Mouse (Mus musculus): Measurements from ENCODE around the gene St3gal3. TPM values are rescaled to one million over a fixed set of nuclear protein-coding genes. Genes with fewer than 3 reads are reported as not detected.

Gene St3gal3
- polyA plus RNA-seq, 1 experiment from 2014 or later, result 7.6 TPM

DNA sequence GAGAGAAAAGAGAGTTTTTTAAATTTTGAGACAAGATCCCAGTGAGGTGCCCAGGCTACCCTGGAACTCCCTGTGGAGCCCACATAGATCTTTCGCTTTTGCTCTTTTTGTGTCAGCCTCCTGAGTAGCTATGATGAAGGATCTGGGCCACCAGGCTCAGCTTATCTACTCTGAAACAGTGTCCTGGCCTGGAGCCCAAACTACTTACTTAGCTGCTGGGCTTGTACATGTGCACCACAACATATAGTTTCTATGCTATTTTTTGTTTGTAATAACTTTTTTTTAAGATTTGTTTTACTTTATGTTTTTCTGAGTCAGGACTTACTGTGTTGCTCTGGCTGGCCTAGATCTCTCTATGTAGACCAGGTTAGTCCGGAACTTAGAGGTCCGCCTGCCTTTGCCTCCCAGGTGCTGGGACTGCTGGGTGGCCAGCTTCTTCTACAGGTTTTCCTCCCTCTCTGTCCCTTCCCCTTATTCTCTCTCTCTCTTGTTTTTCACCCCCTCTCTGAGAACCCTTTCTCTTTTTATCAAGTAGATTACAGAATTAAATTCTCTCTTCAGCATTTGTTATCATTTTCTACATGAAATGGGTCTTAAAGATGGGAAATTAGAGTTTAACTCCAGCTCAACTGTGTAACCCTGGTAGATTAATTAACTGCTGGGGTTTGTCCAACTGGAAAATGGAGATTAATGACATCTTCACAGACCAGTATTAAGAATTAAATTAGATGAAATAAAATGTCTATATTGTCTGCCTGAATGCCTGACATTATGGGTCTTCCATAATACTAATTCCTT, 29.3 kb downstream of the St3gal3 start:
- DNase-seq (ENCODE audit: low spot score) (no peak), ATAC-seq (replicated peaks; ENCODE audit: low FRiP score) (no peak)
- no peak overlapping the region for H3K27ac ChIP-seq (ENCODE audit: low read depth, low read length)
- no peak overlapping the region for H3K4me2 ChIP-seq (ENCODE audit: low read depth, low read length, severe bottlenecking)
- WGBS, result 94% methylated on average over 3 of the region's 3 CpGs
- H3K27me3 ChIP-seq (ENCODE audit: control insufficient read depth, insufficient read depth, low read length), result no peaks in the 10 kb centered on the region
- no peaks in the 10 kb centered on the region for H3K36me3 ChIP-seq (ENCODE audit: control insufficient read depth, insufficient read depth, low read length)
- no peak overlapping the region for H3K4me3 ChIP-seq (ENCODE audit: low read depth, low read length)
- H3K4me1 ChIP-seq (replicated peaks; ENCODE audit: control insufficient read depth, insufficient read depth, low read length), result no peaks in the 10 kb centered on the region
- no peak overlapping the region for H3K9ac ChIP-seq (ENCODE audit: low read length)
- no peaks in the 10 kb centered on the region for H3K9me3 ChIP-seq (ENCODE audit: control insufficient read depth, low read length)

DNA sequence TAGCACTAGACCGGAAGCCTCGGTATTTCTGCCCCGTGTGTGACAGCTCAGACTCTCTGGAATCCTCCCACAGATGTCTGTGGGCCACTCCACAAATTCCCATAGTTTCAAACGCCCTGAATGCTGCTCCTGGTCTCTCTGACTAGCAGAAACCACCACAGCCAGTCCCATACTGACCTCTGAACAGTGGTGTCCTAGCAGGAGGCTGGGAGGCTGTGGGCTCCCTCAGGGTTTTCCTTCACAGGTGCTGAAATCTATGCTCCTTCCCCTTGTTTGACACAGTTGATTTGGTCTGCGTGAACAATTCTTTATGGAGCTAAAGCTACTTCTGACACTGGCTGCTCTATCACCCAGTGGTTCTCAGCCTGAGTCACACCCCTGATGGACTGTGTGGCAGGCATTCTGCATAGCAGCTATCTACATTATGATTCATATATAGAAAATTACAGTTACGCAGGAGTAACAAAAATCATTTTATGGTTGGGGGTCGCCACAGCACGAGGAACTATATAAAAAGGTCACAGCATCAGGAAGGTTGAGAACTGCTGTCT, 31.4 kb downstream of the St3gal3 start:
- 88% methylated on average over 8 of the region's 8 CpGs for WGBS
- Histone ChIP-seq H3K4me2 (ENCODE audit: low read depth, low read length, severe bottlenecking) (no peak overlapping the region), H3K27ac (ENCODE audit: low read depth, low read length) (no peak overlapping the region), H3K9ac (ENCODE audit: low read length) (no peak overlapping the region), H3K27me3 (ENCODE audit: control insufficient read depth, insufficient read depth, low read length) (no peaks in the 10 kb centered on the region), H3K36me3 (ENCODE audit: control insufficient read depth, insufficient read depth, low read length) (no peaks in the 10 kb centered on the region), H3K9me3 (ENCODE audit: control insufficient read depth, low read length) (no peaks in the 10 kb centered on the region), H3K4me1 (replicated peaks; ENCODE audit: control insufficient read depth, insufficient read depth, low read length) (no peaks in the 10 kb centered on the region), H3K4me3 (ENCODE audit: low read depth, low read length) (no peak overlapping the region)
- no peak for DNase-seq (ENCODE audit: low spot score)
- no peak for ATAC-seq (replicated peaks; ENCODE audit: low FRiP score)

DNA sequence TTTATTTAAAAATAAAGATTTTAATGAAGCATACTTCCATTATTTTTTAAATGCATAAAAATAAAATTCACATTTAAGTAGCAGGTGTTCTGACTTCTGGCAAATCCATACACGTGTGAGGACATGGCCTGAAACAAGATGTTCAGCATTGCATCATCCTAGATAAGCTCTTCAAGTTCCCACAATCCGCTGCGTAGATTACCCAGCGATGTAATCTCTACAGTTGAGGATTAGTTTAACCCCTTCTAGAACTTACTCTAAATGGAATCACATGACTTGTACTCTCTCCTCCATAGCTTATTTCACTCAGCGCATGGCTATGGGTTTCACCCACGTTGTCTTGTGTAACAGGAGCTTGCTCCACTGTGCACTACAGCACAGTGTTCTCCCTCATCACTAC, 33.2 kb downstream of the St3gal3 start:
- H3K36me3 ChIP-seq (ENCODE audit: control insufficient read depth, insufficient read depth, low read length), result no peaks in the 10 kb centered on the region
- H3K27ac ChIP-seq (ENCODE audit: low read depth, low read length), result no peak overlapping the region
- no peaks in the 10 kb centered on the region for H3K9me3 ChIP-seq (ENCODE audit: control insufficient read depth, low read length)
- 86% methylated on average over 6 of the region's 6 CpGs for WGBS
- no peaks in the 10 kb centered on the region for H3K27me3 ChIP-seq (ENCODE audit: control insufficient read depth, insufficient read depth, low read length)
- H3K9ac ChIP-seq (ENCODE audit: low read length), result no peak overlapping the region
- no peak for DNase-seq (ENCODE audit: low spot score)
- no peak for ATAC-seq (replicated peaks; ENCODE audit: low FRiP score)
- H3K4me1 ChIP-seq (replicated peaks; ENCODE audit: control insufficient read depth, insufficient read depth, low read length), result no peaks in the 10 kb centered on the region
- no peak overlapping the region for H3K4me2 ChIP-seq (ENCODE audit: low read depth, low read length, severe bottlenecking)
- no peak overlapping the region for H3K4me3 ChIP-seq (ENCODE audit: low read depth, low read length)

DNA sequence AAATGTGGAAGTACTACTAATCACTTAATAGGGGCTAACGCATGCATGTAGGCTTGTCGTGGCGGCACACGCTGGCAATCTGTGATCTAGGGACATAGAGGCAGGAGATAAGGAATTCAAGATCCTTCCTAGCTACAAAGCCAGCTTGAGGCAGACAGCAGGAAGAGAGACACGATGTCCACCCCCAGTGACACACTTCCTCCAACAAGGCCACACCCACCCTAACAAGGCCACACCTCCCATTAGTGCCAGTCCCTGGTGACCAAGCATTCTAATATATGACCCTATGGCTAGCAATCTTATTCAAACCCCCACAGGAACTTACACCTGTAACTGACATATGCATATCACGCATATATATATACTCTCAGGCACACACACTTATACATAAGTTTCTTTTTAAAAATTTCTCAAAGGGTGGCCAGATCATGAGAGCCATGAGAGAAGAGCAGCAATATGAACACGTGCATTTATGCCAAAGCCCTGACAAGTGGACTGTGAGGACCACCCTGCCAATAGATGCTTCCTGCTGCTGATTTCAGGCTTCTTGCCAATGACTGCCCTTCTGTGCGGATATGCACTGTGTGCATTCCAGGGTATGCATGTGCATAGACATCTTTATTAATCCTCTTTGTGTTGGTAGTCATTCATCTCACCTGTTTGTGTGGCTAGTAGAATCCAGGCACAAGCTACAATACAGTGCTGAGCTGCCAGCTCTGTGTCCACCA, 34.9 kb downstream of the St3gal3 start:
- no peaks in the 10 kb centered on the region for H3K4me1 ChIP-seq (replicated peaks; ENCODE audit: control insufficient read depth, insufficient read depth, low read length)
- DNase-seq (ENCODE audit: low spot score) (no peak), ATAC-seq (replicated peaks; ENCODE audit: low FRiP score) (no peak)
- no peaks in the 10 kb centered on the region for H3K36me3 ChIP-seq (ENCODE audit: control insufficient read depth, insufficient read depth, low read length)
- H3K4me3 ChIP-seq (ENCODE audit: low read depth, low read length), result no peak overlapping the region
- H3K9ac ChIP-seq (ENCODE audit: low read length), result no peak overlapping the region
- H3K4me2 ChIP-seq (ENCODE audit: low read depth, low read length, severe bottlenecking), result no peak overlapping the region
- H3K27ac ChIP-seq (ENCODE audit: low read depth, low read length), result no peak overlapping the region
- 91% methylated on average over 8 of the region's 8 CpGs for WGBS
- H3K27me3 ChIP-seq (ENCODE audit: control insufficient read depth, insufficient read depth, low read length), result no peaks in the 10 kb centered on the region
- no peaks in the 10 kb centered on the region for H3K9me3 ChIP-seq (ENCODE audit: control insufficient read depth, low read length)

DNA sequence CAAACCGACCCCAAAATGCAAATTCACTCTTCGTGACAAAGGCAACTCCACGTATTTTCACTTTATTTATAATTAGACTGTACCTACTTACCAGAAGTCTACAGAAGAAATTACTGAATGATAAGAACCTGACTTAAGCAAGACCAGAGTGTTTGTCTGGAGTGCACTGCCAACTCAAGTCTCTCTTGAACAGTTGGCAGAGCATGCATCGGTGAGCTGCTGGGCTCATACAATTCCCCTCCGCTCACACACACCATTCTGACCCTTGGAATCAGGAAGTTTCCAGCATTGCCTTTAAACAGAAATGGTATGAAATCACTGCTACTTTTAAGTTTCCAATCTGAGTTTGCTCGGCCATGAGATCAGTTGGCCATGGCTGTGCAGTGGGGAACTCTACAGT, 36.1 kb downstream of the St3gal3 start:
- Histone ChIP-seq H3K27ac (ENCODE audit: low read depth, low read length) (no peak overlapping the region), H3K4me3 (ENCODE audit: low read depth, low read length) (no peak overlapping the region), H3K9ac (ENCODE audit: low read length) (no peak overlapping the region), H3K9me3 (ENCODE audit: control insufficient read depth, low read length) (no peaks in the 10 kb centered on the region), H3K27me3 (ENCODE audit: control insufficient read depth, insufficient read depth, low read length) (no peaks in the 10 kb centered on the region), H3K4me2 (ENCODE audit: low read depth, low read length, severe bottlenecking) (no peak overlapping the region), H3K4me1 (replicated peaks; ENCODE audit: control insufficient read depth, insufficient read depth, low read length) (no peaks in the 10 kb centered on the region), H3K36me3 (ENCODE audit: control insufficient read depth, insufficient read depth, low read length) (no peaks in the 10 kb centered on the region)
- WGBS, result 91% methylated on average over 6 of the region's 6 CpGs
- no peak for DNase-seq (ENCODE audit: low spot score)
- ATAC-seq (replicated peaks; ENCODE audit: low FRiP score), result no peak

DNA sequence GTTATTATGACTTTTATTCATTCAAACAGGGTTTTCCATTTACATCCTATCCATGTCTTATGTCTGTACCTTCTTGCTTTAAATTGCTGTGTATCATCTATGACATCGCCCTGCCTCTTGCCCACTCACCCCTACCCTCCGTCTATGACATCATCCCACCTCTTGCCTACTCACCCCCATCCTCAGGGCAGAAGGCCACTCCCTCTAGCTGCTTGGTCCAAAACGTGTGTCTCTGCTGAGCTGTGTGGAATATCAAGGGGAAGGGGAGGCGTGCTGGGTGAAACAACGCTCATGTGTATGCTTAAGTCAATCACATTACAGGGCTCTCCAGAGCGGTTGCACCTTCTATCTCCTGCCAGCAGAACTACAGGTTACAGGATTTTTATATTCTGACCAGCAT, 38.6 kb downstream of the St3gal3 start:
- no peak overlapping the region for H3K27ac ChIP-seq (ENCODE audit: low read depth, low read length)
- H3K4me2 ChIP-seq (ENCODE audit: low read depth, low read length, severe bottlenecking), result no peak overlapping the region
- DNase-seq (ENCODE audit: low spot score) (no peak), ATAC-seq (replicated peaks; ENCODE audit: low FRiP score) (no peak)
- no peaks in the 10 kb centered on the region for H3K4me1 ChIP-seq (replicated peaks; ENCODE audit: control insufficient read depth, insufficient read depth, low read length)
- WGBS, result 84% methylated on average over 6 of the region's 6 CpGs
- H3K36me3 ChIP-seq (ENCODE audit: control insufficient read depth, insufficient read depth, low read length), result no peaks in the 10 kb centered on the region
- no peaks in the 10 kb centered on the region for H3K27me3 ChIP-seq (ENCODE audit: control insufficient read depth, insufficient read depth, low read length)
- H3K9me3 ChIP-seq (ENCODE audit: control insufficient read depth, low read length), result no peaks in the 10 kb centered on the region
- no peak overlapping the region for H3K9ac ChIP-seq (ENCODE audit: low read length)
- H3K4me3 ChIP-seq (ENCODE audit: low read depth, low read length), result no peak overlapping the region

DNA sequence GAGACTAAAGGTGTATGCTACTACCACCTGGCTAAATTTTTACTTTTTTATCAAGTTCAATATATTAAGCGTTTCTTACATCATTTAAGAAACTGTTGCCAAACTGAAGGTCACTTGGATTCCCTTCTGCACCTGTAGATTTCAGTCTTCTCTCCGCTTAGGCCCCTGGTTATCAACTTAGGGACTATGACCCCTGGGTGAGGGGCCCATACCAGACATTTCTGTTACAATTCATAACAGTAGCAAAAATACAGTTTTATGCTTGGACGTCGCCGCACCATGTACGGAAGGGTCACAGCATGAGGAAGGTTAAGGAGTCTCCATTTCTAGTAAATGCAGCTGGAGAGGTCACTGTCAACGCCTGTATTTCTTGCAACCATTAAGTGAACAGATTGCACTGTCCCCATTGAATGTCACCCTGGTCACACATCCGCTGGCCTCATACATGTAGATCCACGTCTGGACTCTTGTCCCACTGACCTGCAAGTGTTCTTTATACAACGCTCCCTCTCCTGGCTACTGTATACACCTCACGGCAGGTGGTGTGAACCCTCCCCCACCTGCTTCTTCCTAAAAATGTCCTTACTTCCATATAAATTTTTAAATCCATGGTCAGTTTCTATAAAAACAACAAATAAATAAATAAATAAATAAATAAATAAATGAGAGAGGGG, 41.8 kb downstream of the St3gal3 start:
- no peak overlapping the region for H3K4me2 ChIP-seq (ENCODE audit: low read depth, low read length, severe bottlenecking)
- H3K4me3 ChIP-seq (ENCODE audit: low read depth, low read length), result no peak overlapping the region
- ATAC-seq (replicated peaks; ENCODE audit: low FRiP score) (no peak), DNase-seq (ENCODE audit: low spot score) (no peak)
- H3K9me3 ChIP-seq (ENCODE audit: control insufficient read depth, low read length), result no peaks in the 10 kb centered on the region
- H3K4me1 ChIP-seq (replicated peaks; ENCODE audit: control insufficient read depth, insufficient read depth, low read length), result no peaks in the 10 kb centered on the region
- no peaks in the 10 kb centered on the region for H3K36me3 ChIP-seq (ENCODE audit: control insufficient read depth, insufficient read depth, low read length)
- no peaks in the 10 kb centered on the region for H3K27me3 ChIP-seq (ENCODE audit: control insufficient read depth, insufficient read depth, low read length)
- no peak overlapping the region for H3K9ac ChIP-seq (ENCODE audit: low read length)
- H3K27ac ChIP-seq (ENCODE audit: low read depth, low read length), result no peak overlapping the region
- 93% methylated on average over 11 of the region's 11 CpGs for WGBS

DNA sequence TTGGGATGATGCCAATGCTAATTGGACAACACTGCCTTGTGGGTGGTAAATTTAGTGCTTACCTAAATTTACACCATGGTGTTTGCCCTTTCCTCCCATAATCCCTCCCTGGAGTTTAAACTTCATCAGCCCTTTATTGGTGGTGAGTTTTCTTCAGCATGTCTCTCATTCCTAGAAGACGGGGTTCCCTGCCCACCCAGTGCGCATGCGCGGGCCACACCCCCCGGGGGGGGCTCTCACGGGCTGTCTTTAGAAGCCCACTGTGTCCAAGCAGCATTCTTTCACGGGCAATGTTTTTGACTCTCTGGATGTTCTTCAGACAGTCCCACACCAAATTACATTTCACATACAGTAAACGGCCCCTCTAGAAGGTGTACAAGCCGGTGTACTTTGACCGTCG, 44.3 kb downstream of the St3gal3 start:
- Histone ChIP-seq H3K36me3 (ENCODE audit: control insufficient read depth, insufficient read depth, low read length) (no peaks in the 10 kb centered on the region), H3K4me1 (replicated peaks; ENCODE audit: control insufficient read depth, insufficient read depth, low read length) (no peaks in the 10 kb centered on the region), H3K4me2 (ENCODE audit: low read depth, low read length, severe bottlenecking) (no peak overlapping the region), H3K9me3 (ENCODE audit: control insufficient read depth, low read length) (no peaks in the 10 kb centered on the region), H3K9ac (ENCODE audit: low read length) (no peak overlapping the region), H3K4me3 (ENCODE audit: low read depth, low read length) (no peak overlapping the region), H3K27ac (ENCODE audit: low read depth, low read length) (no peak overlapping the region), H3K27me3 (ENCODE audit: control insufficient read depth, insufficient read depth, low read length) (no peaks in the 10 kb centered on the region)
- DNase-seq (ENCODE audit: low spot score) (no peak), ATAC-seq (replicated peaks; ENCODE audit: low FRiP score) (no peak)
- WGBS, result 91% methylated on average over 11 of the region's 11 CpGs
